ENCODE assay signal across 8 mouse cellular contexts in the genomic region with DNA sequence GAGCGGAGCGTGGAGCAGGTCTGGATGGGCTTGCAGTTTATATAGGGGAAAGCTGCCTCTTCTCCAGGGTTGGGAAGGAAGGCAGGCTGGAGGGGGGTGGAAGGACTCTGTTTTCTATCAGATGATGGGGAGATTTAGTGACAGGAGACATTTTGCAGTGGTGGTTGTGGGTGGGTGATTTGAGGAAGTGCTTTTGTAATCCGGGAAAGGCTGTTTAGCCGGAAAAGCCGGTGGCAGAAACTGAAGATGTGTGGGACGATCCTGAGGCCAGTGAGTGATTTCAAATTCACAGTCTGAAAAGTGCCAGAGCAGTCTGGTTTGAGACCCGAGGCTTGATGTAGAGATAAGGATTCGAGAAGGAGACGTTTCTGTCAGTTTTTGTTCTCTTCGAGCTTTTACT. TPM values are rescaled to one million over a fixed set of nuclear protein-coding genes. Genes with fewer than 3 reads are reported as not detected.
DNase-seq lines count a peak whose midpoint lies in the region; ATAC-seq and TF ChIP-seq lines count a peak whose summit lies in the region.
"Had no signal": no experiment of that assay in that cellular context is flagged by ENCODE, and none has a peak within 500 bp of the region (broad histone marks: within the 10 kb centered on the region; RNA-seq: fewer than 3 reads in every experiment).

No protein-coding gene starts in this region.

- no peak for ATAC-seq in intestine, postnatal 0 days

- WGBS in lung, adult 2 months, result 60% methylated on average over 10 of the region's 10 CpGs
- 58% methylated on average over 10 of the region's 10 CpGs for WGBS in embryonic facial prominence, embryonic 10.5 days
- WGBS in intestine, postnatal 0 days, result 49% methylated on average over 10 of the region's 10 CpGs

- no peak overlapping the region for H3ac ChIP-seq in myocyte (ENCODE audit: control insufficient read depth, insufficient read length)

- H3K4me1 ChIP-seq in lung, adult 2 months (ENCODE audit: control insufficient read depth, insufficient read depth, low read length), result no peaks in the 10 kb centered on the region
- no peaks in the 10 kb centered on the region for H3K4me1 ChIP-seq in embryonic facial prominence, embryonic 10.5 days
- no peaks in the 10 kb centered on the region for H3K4me1 ChIP-seq in intestine, postnatal 0 days (replicated peaks; ENCODE audit: control insufficient read depth, insufficient read depth, low read length)

- H3K4me2 ChIP-seq in intestine, postnatal 0 days (replicated peaks; ENCODE audit: low read depth), result peak overlapping the region; percentile 55
- H3K4me2 ChIP-seq in myocyte (ENCODE audit: low read depth), result peak overlapping the region; percentile 44

- H3K4me3 ChIP-seq in lung, adult 2 months (replicated peaks; ENCODE audit: extremely low read depth, low read depth, low read length), result no peak overlapping the region
- peak overlapping the region; percentile 16; the same call in 1 of the 2 replicates for H3K4me3 ChIP-seq in embryonic facial prominence, embryonic 10.5 days
- H3K4me3 ChIP-seq in intestine, postnatal 0 days (ENCODE audit: low read depth, low read length), result 0 out of 2 replicates have a peak overlapping the region, but pooled peaks have one; percentile 18
- no peak overlapping the region for H3K4me3 ChIP-seq in myocyte

- H3K9ac ChIP-seq in intestine, postnatal 0 days (ENCODE audit: low read depth, low read length), result no peak overlapping the region

- H3K27me3 ChIP-seq in embryonic facial prominence, embryonic 10.5 days (replicated peaks; ENCODE audit: low read depth, poor library complexity, severe bottlenecking), result peaks cover 57% of the 10 kb centered on the region
- H3K27me3 ChIP-seq in intestine, postnatal 0 days (replicated peaks; ENCODE audit: control insufficient read depth, insufficient read depth, low read length), result no peaks in the 10 kb centered on the region
- H3K27me3 ChIP-seq in myocyte (ENCODE audit: control insufficient read depth, insufficient read depth, insufficient read length), result no peaks in the 10 kb centered on the region

- TF ChIP-seq CTCF in lung, adult 2 months (IDR thresholded peaks at IDR 0.05; ENCODE audit: insufficient read depth, low read length), result no peak
- TF ChIP-seq CTCF in intestine, postnatal 0 days (IDR thresholded peaks at IDR 0.05; ENCODE audit: low read depth), result no peak

- H3K9me3 ChIP-seq in embryonic facial prominence, embryonic 10.5 days, result no peaks in the 10 kb centered on the region
- no peaks in the 10 kb centered on the region for H3K9me3 ChIP-seq in intestine, postnatal 0 days (ENCODE audit: control insufficient read depth)

- H3K27ac ChIP-seq in embryonic facial prominence, embryonic 10.5 days (replicated peaks), result no peak overlapping the region
- H3K27ac ChIP-seq in intestine, postnatal 0 days (ENCODE audit: low read depth, low read length), result no peak overlapping the region

- no peaks in the 10 kb centered on the region for H3K36me3 ChIP-seq in embryonic facial prominence, embryonic 10.5 days (replicated peaks)
- no peaks in the 10 kb centered on the region for H3K36me3 ChIP-seq in intestine, postnatal 0 days (ENCODE audit: control insufficient read depth, insufficient read depth)
- no peaks in the 10 kb centered on the region for H3K36me3 ChIP-seq in myocyte (ENCODE audit: control insufficient read depth, insufficient read depth)

- TF ChIP-seq POLR2A in lung, adult 2 months (IDR thresholded peaks at IDR 0.05; ENCODE audit: borderline replicate concordance, extremely low read depth, low read depth, low read length), result no peak
- no peak for TF ChIP-seq POLR2A in myocyte (IDR thresholded peaks at IDR 0.05; ENCODE audit: insufficient read length, low read depth)

- H3K79me2 ChIP-seq in myocyte (ENCODE audit: control insufficient read depth, insufficient read depth), result no peaks in the 10 kb centered on the region

- DNase-seq in lung, adult 2 months, result peak; percentile 4
- DNase-seq in lung, postnatal 25 days (ENCODE audit: low spot score), result no peak
- DNase-seq in embryonic facial prominence, embryonic 10.5 days (ENCODE audit: low spot score), result peak; percentile 10
- no peak for DNase-seq in urinary bladder, adult 2 months (ENCODE audit: low spot score)
- DNase-seq in gastrocnemius, adult 8-10 months (ENCODE audit: low spot score in 2 of 2), result no peak

TF ChIP-seq in myocyte, 11 proteins besides CTCF, POLR2A, EP300 and RAD21:
- no peak for TF ChIP-seq E2F4 (IDR thresholded peaks at IDR 0.05; ENCODE audit: insufficient read depth)
- TF ChIP-seq MAX (IDR thresholded peaks at IDR 0.05; ENCODE audit: low read depth), result no peak
- no peak for TF ChIP-seq MYOG (IDR thresholded peaks at IDR 0.05; ENCODE audit: control insufficient read depth in 1 of 3, insufficient read depth in 1 of 3, insufficient read length in 2 of 3, low read depth in 2 of 3)
- TF ChIP-seq MYOD1 (IDR thresholded peaks at IDR 0.05; ENCODE audit: control insufficient read depth in 1 of 3, insufficient read length in 2 of 3, low read depth in 2 of 3), result no peak
- TF ChIP-seq TCF12 (IDR thresholded peaks at IDR 0.05; ENCODE audit: insufficient read depth, poor library complexity, severe bottlenecking), result no peak
- TF ChIP-seq SRF (IDR thresholded peaks at IDR 0.05; ENCODE audit: control insufficient read depth, insufficient read length, low read depth), result no peak
- TF ChIP-seq TCF3 (IDR thresholded peaks at IDR 0.05; ENCODE audit: insufficient read length, low read depth), result no peak
- no peak for TF ChIP-seq USF1 (IDR thresholded peaks at IDR 0.05; ENCODE audit: low read depth)
- TF ChIP-seq REST (IDR thresholded peaks at IDR 0.05; ENCODE audit: insufficient read depth, insufficient read length), result no peak
- no peak for TF ChIP-seq POLR2AphosphoS2 (IDR thresholded peaks at IDR 0.05; ENCODE audit: insufficient read length, low read depth)
- no peak for TF ChIP-seq CEBPB (IDR thresholded peaks at IDR 0.05; ENCODE audit: insufficient read depth, poor library complexity, severe bottlenecking)

RNA-seq across cellular contexts. Expression of gene Tlr8, which starts 12.4 kb away (rescaled TPM):
- polyA plus RNA-seq in lung, adult 2 months (2012; rRNA removed), result 1.4 and 2.5 TPM in 2 replicates
- 0.05 TPM in 1 of 2 replicates, not detected in the other for polyA plus RNA-seq in embryonic facial prominence, embryonic 10.5 days (2016; fragmentation: Nextera tagmentation; extraction: Ambion mirVana)
- 0.14 and 0.34 TPM in 2 replicates for polyA plus RNA-seq in intestine, postnatal 0 days (2015; fragmentation: Nextera tagmentation; extraction: Ambion mirVana)
- polyA plus RNA-seq in myocyte (2012; fragmentation: generic; extraction: Trizol), result not detected
- 1.9 TPM in 2 replicates for polyA plus RNA-seq in urinary bladder, adult 2 months (2012; rRNA removed)
- under 1 TPM in 3 of 4 experiments, not detected in 1; 0.29 to 0.83 (median 0.46) TPM for total RNA-seq in gastrocnemius, adult 8-10 months (2022)
- polyA plus RNA-seq: Patski had no signal

RNA-seq across cellular contexts. Expression of gene Tlr7, which starts 53.8 kb away (rescaled TPM):
- polyA plus RNA-seq in lung, adult 2 months (2012; rRNA removed), result 0.71 and 1.3 TPM in 2 replicates
- 0.16 and 0.19 TPM in 2 replicates for polyA plus RNA-seq in embryonic facial prominence, embryonic 10.5 days (2016; fragmentation: Nextera tagmentation; extraction: Ambion mirVana)
- 0.84 and 1.3 TPM in 2 replicates for polyA plus RNA-seq in intestine, postnatal 0 days (2015; fragmentation: Nextera tagmentation; extraction: Ambion mirVana)
- not detected for polyA plus RNA-seq in myocyte (2012; fragmentation: generic; extraction: Trizol)
- polyA plus RNA-seq in urinary bladder, adult 2 months (2012; rRNA removed), result 2.7 and 4.3 TPM in 2 replicates
- under 1 TPM; 0.27 to 0.92 (median 0.56) TPM for total RNA-seq in gastrocnemius, adult 8-10 months (2022)
- polyA plus RNA-seq: Patski had no signal

Comparison
In these comparisons a context has a peak if more than half of its experiments do, and no peak if none do; other contexts are left out.
1. DNase-seq: peak in lung, adult 2 months (single experiment) and embryonic facial prominence, embryonic 10.5 days (single experiment); none in lung, postnatal 25 days (single experiment), urinary bladder, adult 2 months (single experiment) and gastrocnemius, adult 8-10 months (0 of 2).
2. H3K4me3 ChIP-seq: peak in embryonic facial prominence, embryonic 10.5 days (single experiment) and intestine, postnatal 0 days (single experiment); none in lung, adult 2 months (single experiment) and myocyte (single experiment).